Mouse (Mus musculus): ENCODE data around the gene Efl1. TPM values are rescaled to one million over a fixed set of nuclear protein-coding genes. Genes with fewer than 3 reads are reported as not detected.
"Not testable (repeated sequence)": the region's sequence is repeated elsewhere in the genome, so short reads cannot be mapped to it uniquely, and the experiment has no call there.

Efl1 gene
- polyA plus RNA-seq, 1 experiment from 2014 or later = 20.7 TPM

DNA sequence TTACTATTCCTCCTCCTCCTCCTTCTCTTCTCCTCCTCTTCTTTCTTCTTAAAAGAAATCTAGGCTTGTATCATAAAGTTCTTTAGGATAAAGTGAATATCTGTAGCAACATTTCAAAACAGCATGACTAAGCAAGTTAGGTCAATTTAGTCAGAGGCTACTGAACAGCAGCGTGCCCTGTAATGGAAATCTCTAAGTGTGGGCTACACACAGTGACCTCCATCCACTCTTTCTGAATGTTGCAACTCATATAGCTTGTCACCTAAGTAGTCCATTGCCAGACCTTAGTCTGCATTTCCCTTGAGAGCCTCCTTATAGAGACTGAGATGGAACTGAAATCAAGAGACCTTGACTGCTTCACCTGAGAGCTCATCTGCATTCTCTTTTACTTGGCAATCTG, 116.5 kb downstream of the Efl1 start:
- Histone ChIP-seq H3K4me1 (ENCODE audit: control insufficient read depth, insufficient read depth, low read depth, low read length) (peaks cover 2% of the 10 kb centered on the region), H3K9ac (ENCODE audit: low read depth, low read length) (no peak overlapping the region), H3K27me3 (replicated peaks; ENCODE audit: control insufficient read depth, insufficient read depth, low read length) (no peaks in the 10 kb centered on the region), H3K36me3 (ENCODE audit: control insufficient read depth, insufficient read depth, low read length) (peaks cover 9% of the 10 kb centered on the region), H3K9me3 (ENCODE audit: control insufficient read depth, low read length) (no peaks in the 10 kb centered on the region), H3K4me2 (ENCODE audit: low read length) (no peak overlapping the region), H3K27ac (ENCODE audit: low read depth, low read length) (no peak overlapping the region), H3K4me3 (ENCODE audit: low read length) (no peak overlapping the region)
- WGBS = 88% methylated on average over 1 of the region's 1 CpGs
- ATAC-seq = no peak

DNA sequence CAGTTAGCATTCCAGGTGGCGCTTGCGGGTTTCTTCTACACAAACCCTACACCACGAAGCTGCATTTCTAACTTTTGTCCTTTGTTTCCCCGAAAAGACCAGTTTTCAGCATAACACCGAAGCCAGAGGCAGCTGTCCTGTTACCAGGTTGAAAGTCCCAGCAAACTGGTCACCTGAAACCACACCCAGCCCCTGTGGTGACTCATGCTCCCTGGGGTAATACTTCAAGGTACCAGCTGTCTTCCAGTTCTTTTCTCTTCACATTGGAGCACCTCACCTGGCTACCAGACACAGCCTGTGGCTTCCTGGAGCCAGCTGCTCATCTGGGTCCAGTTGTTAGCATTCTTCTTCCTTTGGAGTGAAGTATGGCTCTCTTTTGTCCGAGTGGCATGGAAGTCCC, 118.2 kb downstream of the Efl1 start:
- Histone ChIP-seq H3K4me3 (ENCODE audit: low read length) (no peak overlapping the region), H3K27ac (ENCODE audit: low read depth, low read length) (no peak overlapping the region), H3K4me1 (ENCODE audit: control insufficient read depth, insufficient read depth, low read depth, low read length) (peaks cover 7% of the 10 kb centered on the region), H3K9ac (ENCODE audit: low read depth, low read length) (no peak overlapping the region), H3K27me3 (replicated peaks; ENCODE audit: control insufficient read depth, insufficient read depth, low read length) (no peaks in the 10 kb centered on the region), H3K36me3 (ENCODE audit: control insufficient read depth, insufficient read depth, low read length) (peaks cover 9% of the 10 kb centered on the region), H3K9me3 (ENCODE audit: control insufficient read depth, low read length) (peaks cover 2% of the 10 kb centered on the region; the same call in 1 of the 2 replicates), H3K4me2 (ENCODE audit: low read length) (no peak overlapping the region)
- ATAC-seq = no peak
- WGBS = 84% methylated on average over 6 of the region's 6 CpGs

DNA sequence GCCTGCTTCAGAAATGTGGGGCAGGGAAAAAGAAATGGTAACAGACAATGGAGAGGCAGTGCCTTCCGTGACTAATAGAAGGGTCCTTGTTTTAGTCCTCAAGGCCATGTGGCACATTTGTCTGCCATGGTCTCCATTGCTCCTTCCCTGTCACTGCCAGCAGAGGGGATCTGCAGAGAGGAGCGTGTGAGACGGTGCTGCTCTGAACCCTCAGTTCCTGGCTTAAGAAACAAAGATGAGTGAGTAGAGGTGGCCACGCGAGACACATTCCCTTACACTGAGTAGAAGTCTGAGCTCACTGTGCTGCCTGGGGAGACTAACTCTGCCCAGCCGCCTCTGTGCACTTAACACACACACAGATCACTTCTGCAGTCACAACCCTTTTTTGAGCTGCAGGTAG, 121.8 kb downstream of the Efl1 start:
- H3K9me3 ChIP-seq (ENCODE audit: control insufficient read depth, low read length) = peaks cover 2% of the 10 kb centered on the region; the same call in 1 of the 2 replicates
- no peak overlapping the region for H3K9ac ChIP-seq (ENCODE audit: low read depth, low read length)
- no peak overlapping the region for H3K4me2 ChIP-seq (ENCODE audit: low read length)
- H3K36me3 ChIP-seq (ENCODE audit: control insufficient read depth, insufficient read depth, low read length) = no peaks in the 10 kb centered on the region
- H3K27me3 ChIP-seq (replicated peaks; ENCODE audit: control insufficient read depth, insufficient read depth, low read length) = no peaks in the 10 kb centered on the region
- peak; percentile 38; the same call in 1 of the 2 replicates for ATAC-seq
- H3K4me1 ChIP-seq (ENCODE audit: control insufficient read depth, insufficient read depth, low read depth, low read length) = peaks cover 11% of the 10 kb centered on the region
- WGBS = 27% methylated on average over 6 of the region's 6 CpGs
- H3K27ac ChIP-seq (ENCODE audit: low read depth, low read length) = no peak overlapping the region
- H3K4me3 ChIP-seq (ENCODE audit: low read length) = no peak overlapping the region

DNA sequence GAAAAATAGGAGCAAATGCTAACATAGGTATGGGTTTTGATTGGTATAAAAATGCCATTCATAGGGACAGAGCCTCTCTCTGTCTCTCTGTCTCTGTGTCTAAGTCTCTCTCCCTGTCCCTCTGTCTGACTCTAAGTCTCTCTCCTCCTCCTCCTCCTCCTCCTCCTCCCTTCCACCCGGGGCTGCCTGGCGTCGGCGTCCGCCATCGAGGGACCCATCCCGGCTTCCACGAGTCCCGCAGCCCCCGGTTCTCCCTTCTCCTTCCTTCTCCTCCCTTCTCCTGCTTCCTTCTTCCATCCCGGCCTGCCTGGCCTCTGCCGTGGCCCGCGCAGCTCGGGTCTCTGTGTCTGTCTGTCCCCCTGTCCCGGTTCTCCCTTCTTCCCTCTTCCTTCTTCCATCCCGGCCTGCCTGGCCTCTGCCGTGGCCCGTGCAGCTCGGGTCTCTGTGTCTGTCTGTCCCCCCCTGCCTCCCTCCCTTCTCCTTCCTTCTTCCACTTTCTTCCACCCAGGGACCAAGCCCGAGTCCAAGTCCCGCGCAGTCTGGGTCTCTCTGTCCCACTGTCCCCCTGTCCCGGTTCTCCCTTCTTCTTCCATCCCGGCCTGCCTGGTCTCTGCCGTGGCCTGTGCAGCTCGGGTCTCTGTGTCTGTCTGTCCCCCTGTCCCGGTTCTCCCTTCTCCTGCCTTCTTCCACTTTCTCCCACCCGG, 122.7 kb downstream of the Efl1 start:
- peaks cover 11% of the 10 kb centered on the region for H3K4me1 ChIP-seq (ENCODE audit: control insufficient read depth, insufficient read depth, low read depth, low read length)
- WGBS = 78% methylated on average over 25 of the region's 29 CpGs
- H3K27me3 ChIP-seq (replicated peaks; ENCODE audit: control insufficient read depth, insufficient read depth, low read length); H3K9ac ChIP-seq (ENCODE audit: low read depth, low read length); H3K9me3 ChIP-seq (ENCODE audit: control insufficient read depth, low read length); H3K27ac ChIP-seq (ENCODE audit: low read depth, low read length); H3K36me3 ChIP-seq (ENCODE audit: control insufficient read depth, insufficient read depth, low read length); H3K4me3 ChIP-seq (ENCODE audit: low read length); H3K4me2 ChIP-seq (ENCODE audit: low read length): not testable (repeated sequence)
- ATAC-seq = peak; percentile 99

DNA sequence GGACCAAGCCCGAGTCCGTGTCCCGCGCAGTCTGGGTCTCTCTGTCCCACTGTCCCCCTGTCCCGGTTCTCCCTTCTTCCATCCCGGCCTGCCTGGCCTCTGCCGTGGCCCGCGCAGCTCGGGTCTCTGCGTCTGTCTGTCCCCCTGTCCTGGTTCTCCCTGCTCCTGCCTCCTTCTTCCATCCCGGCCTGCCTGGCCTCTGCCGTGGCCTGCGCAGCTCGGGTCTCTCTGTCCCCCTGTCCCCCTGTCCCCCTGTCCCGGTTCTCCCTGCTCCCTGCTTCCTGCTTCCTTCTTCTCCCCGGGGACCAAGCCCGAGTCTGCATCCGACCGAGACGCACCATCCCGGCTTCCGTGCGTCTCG, 123.2 kb downstream of the Efl1 start:
- ATAC-seq = peak; percentile 44
- not testable (repeated sequence) for H3K27ac ChIP-seq (ENCODE audit: low read depth, low read length)

DNA sequence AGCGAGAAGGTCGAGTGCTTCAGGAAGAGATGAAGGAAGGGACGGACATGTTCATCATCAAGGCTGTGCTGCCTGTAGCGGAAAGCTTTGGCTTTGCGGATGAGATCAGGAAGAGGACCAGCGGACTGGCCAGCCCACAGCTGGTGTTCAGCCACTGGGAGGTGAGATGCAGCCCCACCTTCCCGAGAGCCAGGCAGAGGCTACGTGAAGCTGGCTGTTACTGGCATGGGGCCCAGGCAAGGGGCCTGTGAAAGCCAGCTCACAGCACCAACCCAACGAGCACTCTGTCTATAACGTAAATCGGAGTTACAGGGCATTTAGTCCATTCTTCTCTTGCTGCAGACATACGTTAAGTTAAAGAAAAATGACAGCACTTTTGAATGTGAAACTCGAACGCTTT, 124.1 kb downstream of the Efl1 start:
- no peak for ATAC-seq
- H3K4me3 ChIP-seq (ENCODE audit: low read length) = no peak overlapping the region
- H3K9me3 ChIP-seq (ENCODE audit: control insufficient read depth, low read length) = peaks cover 2% of the 10 kb centered on the region; the same call in 1 of the 2 replicates
- no peak overlapping the region for H3K4me2 ChIP-seq (ENCODE audit: low read length)
- no peaks in the 10 kb centered on the region for H3K27me3 ChIP-seq (replicated peaks; ENCODE audit: control insufficient read depth, insufficient read depth, low read length)
- no peak overlapping the region; the same call in 1 of the 2 replicates for H3K9ac ChIP-seq (ENCODE audit: low read depth, low read length)
- H3K36me3 ChIP-seq (ENCODE audit: control insufficient read depth, insufficient read depth, low read length) = no peaks in the 10 kb centered on the region
- no peak overlapping the region for H3K27ac ChIP-seq (ENCODE audit: low read depth, low read length)
- peaks cover 11% of the 10 kb centered on the region for H3K4me1 ChIP-seq (ENCODE audit: control insufficient read depth, insufficient read depth, low read depth, low read length)
- 52% methylated on average over 14 of the region's 14 CpGs for WGBS

More for the DNA sequence above, 123.2 kb downstream of the Efl1 start:
- not testable (repeated sequence) for H3K27me3 ChIP-seq (replicated peaks; ENCODE audit: control insufficient read depth, insufficient read depth, low read length); H3K9ac ChIP-seq (ENCODE audit: low read depth, low read length); H3K4me3 ChIP-seq (ENCODE audit: low read length); H3K9me3 ChIP-seq (ENCODE audit: control insufficient read depth, low read length); H3K4me2 ChIP-seq (ENCODE audit: low read length); H3K36me3 ChIP-seq (ENCODE audit: control insufficient read depth, insufficient read depth, low read length)
- 85% methylated on average over 25 of the region's 25 CpGs for WGBS
- H3K4me1 ChIP-seq (ENCODE audit: control insufficient read depth, insufficient read depth, low read depth, low read length) = peaks cover 11% of the 10 kb centered on the region

DNA sequence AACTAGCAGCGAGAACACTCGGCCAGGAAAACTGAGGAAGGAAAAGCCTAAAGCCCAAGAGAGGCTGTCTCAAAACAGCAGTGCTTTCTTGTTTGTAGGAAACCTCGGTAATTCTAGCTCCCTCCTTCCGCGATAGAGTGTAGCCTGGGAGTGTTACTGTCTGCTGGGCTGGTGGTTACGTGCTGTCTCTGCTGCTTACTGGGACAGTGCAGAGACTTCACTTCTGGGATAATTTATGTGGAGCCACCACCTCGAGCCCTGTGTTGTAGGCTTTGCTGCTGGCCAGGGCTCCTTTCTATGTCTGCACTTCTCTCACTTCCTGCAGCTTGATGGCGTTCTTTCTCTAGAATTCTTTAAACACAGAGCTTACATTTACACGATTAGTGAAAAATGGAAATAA, 124.7 kb downstream of the Efl1 start:
- Histone ChIP-seq H3K9ac (ENCODE audit: low read depth, low read length) (no peak overlapping the region), H3K4me3 (ENCODE audit: low read length) (no peak overlapping the region), H3K27ac (ENCODE audit: low read depth, low read length) (no peak overlapping the region), H3K9me3 (ENCODE audit: control insufficient read depth, low read length) (peaks cover 2% of the 10 kb centered on the region; the same call in 1 of the 2 replicates), H3K4me1 (ENCODE audit: control insufficient read depth, insufficient read depth, low read depth, low read length) (peaks cover 11% of the 10 kb centered on the region), H3K4me2 (ENCODE audit: low read length) (no peak overlapping the region), H3K27me3 (replicated peaks; ENCODE audit: control insufficient read depth, insufficient read depth, low read length) (no peaks in the 10 kb centered on the region), H3K36me3 (ENCODE audit: control insufficient read depth, insufficient read depth, low read length) (no peaks in the 10 kb centered on the region)
- WGBS = 58% methylated on average over 9 of the region's 9 CpGs
- no peak for ATAC-seq

DNA sequence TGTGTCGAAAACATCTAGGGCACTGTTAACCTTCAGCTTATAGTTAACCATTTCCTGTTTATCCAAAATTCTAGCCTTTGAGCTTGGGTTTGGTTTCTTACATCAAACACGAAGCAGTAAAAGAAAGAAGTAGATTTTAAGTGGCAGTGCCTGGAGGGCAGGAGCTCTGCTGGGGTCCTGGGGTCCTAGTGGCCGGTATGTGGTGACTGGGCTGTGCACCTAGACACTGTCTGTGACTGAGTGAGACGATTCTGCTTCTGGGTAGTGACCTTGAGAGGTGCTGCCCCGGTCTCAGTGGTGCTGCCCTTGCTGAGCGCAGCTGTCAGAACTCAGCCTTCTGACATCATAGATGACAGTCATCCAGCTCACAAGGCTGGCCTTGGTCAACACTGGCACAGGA, 125.5 kb downstream of the Efl1 start:
- no peaks in the 10 kb centered on the region for H3K36me3 ChIP-seq (ENCODE audit: control insufficient read depth, insufficient read depth, low read length)
- WGBS = 91% methylated on average over 6 of the region's 6 CpGs
- H3K27me3 ChIP-seq (replicated peaks; ENCODE audit: control insufficient read depth, insufficient read depth, low read length) = no peaks in the 10 kb centered on the region
- H3K9ac ChIP-seq (ENCODE audit: low read depth, low read length) = no peak overlapping the region
- no peak for ATAC-seq
- H3K27ac ChIP-seq (ENCODE audit: low read depth, low read length) = no peak overlapping the region
- no peak overlapping the region for H3K4me2 ChIP-seq (ENCODE audit: low read length)
- peaks cover 11% of the 10 kb centered on the region for H3K4me1 ChIP-seq (ENCODE audit: control insufficient read depth, insufficient read depth, low read depth, low read length)
- H3K9me3 ChIP-seq (ENCODE audit: control insufficient read depth, low read length) = peaks cover 2% of the 10 kb centered on the region; the same call in 1 of the 2 replicates
- no peak overlapping the region for H3K4me3 ChIP-seq (ENCODE audit: low read length)

DNA sequence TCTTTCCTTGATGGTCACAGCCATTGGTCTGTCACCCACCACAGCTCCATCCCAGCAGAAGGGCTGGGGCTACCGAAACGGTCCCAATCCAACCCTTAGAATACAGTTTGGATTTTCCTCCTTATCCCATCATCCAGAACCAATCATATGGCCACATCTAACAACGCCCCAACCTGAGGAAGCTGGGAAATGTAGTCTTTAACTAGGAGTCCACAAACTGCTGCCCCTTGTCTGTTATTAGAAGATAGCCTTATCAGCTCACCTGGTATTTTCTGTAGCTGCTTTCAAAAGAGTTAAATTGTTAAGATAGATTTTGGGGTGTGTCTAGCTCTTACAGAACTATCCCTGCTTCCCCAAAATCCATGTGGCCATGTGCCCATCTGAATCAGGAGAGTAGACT, 126.7 kb downstream of the Efl1 start:
- Histone ChIP-seq H3K9me3 (ENCODE audit: control insufficient read depth, low read length) (peaks cover 2% of the 10 kb centered on the region; the same call in 1 of the 2 replicates), H3K4me3 (ENCODE audit: low read length) (no peak overlapping the region), H3K4me2 (ENCODE audit: low read length) (no peak overlapping the region), H3K36me3 (ENCODE audit: control insufficient read depth, insufficient read depth, low read length) (no peaks in the 10 kb centered on the region), H3K9ac (ENCODE audit: low read depth, low read length) (no peak overlapping the region), H3K27ac (ENCODE audit: low read depth, low read length) (no peak overlapping the region), H3K27me3 (replicated peaks; ENCODE audit: control insufficient read depth, insufficient read depth, low read length) (no peaks in the 10 kb centered on the region), H3K4me1 (ENCODE audit: control insufficient read depth, insufficient read depth, low read depth, low read length) (peaks cover 7% of the 10 kb centered on the region)
- ATAC-seq = no peak
- 90% methylated on average over 3 of the region's 3 CpGs for whole genome bisulfite sequencing
